Mouse (Mus musculus): Measurements from ENCODE around the gene Rps25. TPM values are rescaled to one million over a fixed set of nuclear protein-coding genes. Genes with fewer than 3 reads are reported as not detected.

The Rps25 gene
- total RNA-seq, 2 experiments from 2014 or later: 701 to 748 TPM

- DNase-seq (ENCODE audit: low spot score in 2 of 2): peak; percentile 94 to 95
These were observed 47.4 kb downstream of the Rps25 start for GRCm38 (mm10) chr9:44454132-44454890.

GRCm38 (mm10) chr9:44454891-44455220, 47.9 kb downstream of the Rps25 start, which contains the start of gene Upk2:
TSS of gene Upk2 (minus strand) at chr9:44454976.
- DNase-seq (ENCODE audit: low spot score in 2 of 2): peak in 1 of 2 experiments; percentile 10

GRCm38 (mm10) chr9:44457035-44457742, 50.2 kb downstream of the Rps25 start:
- DNase-seq (ENCODE audit: low spot score in 2 of 2): peak; percentile 80 to 83

Small RNA genes within 50 kb of the gene (microRNA-seq; reads per million reads assigned to microRNA genes)
- 0.59 to 1.1 reads per million in 2 experiments for gene Mir7085

Other genes with a start within 250 kb of the Rps25 start
- 10 to 100 TPM; 55.1 to 58.4 TPM for gene Cbl, start 173.1 kb upstream of the Rps25 start, total RNA-seq (2021)
- gene Ccdc153, start 166.5 kb upstream of the Rps25 start, total RNA-seq (2021): 1 to 10 TPM; 7.2 to 9.2 TPM
- gene Pdzd3, start 155.7 kb upstream of the Rps25 start, total RNA-seq (2021): 1 to 10 TPM in 1 of 2 experiments, under 1 TPM in 1; 0.98 to 1.0 TPM
- gene Nlrx1, start 138.5 kb upstream of the Rps25 start, total RNA-seq (2021): 10 to 100 TPM; 11.5 to 11.6 TPM
- gene Abcg4, start 118.5 kb upstream of the Rps25 start, total RNA-seq (2021): 10 to 100 TPM; 73.5 to 76.2 TPM
- 10 to 100 TPM; 25.9 to 26.5 TPM for gene Hinfp, start 101.5 kb upstream of the Rps25 start, total RNA-seq (2021)
- 100 to 1,000 TPM; 108 to 115 TPM for gene C2cd2l, start 86.9 kb upstream of the Rps25 start, total RNA-seq (2021)
- 10 to 100 TPM; 16.5 to 18.5 TPM for gene Dpagt1, start 81.1 kb upstream of the Rps25 start, total RNA-seq (2021)
- 10 to 100 TPM; 69.9 to 74.3 TPM for gene H2afx, start 72.4 kb upstream of the Rps25 start, total RNA-seq (2021)
- gene Hmbs, start 62.9 kb upstream of the Rps25 start, total RNA-seq (2021): 10 to 100 TPM; 18.9 to 32.5 TPM
- gene Vps11, start 45.5 kb upstream of the Rps25 start, total RNA-seq (2021): 10 to 100 TPM; 39.6 to 44.2 TPM
- gene Hyou1, start 27.6 kb upstream of the Rps25 start, total RNA-seq (2021): 10 to 100 TPM; 87.6 to 89.7 TPM
- 10 to 100 TPM; 36.4 to 39.0 TPM for gene Slc37a4, start 10.3 kb upstream of the Rps25 start, total RNA-seq (2021)
- gene Trappc4, start 461 bp downstream of the Rps25 start, total RNA-seq (2021): 100 to 1,000 TPM in 1 of 2 experiments, 10 to 100 TPM in 1; 84.2 to 109 TPM
- 10 to 100 TPM; 20.7 to 22.4 TPM for gene Ccdc84, start 11.4 kb downstream of the Rps25 start, total RNA-seq (2021)
- not detected for gene Foxr1, start 34.0 kb downstream of the Rps25 start, total RNA-seq (2021)
- gene Upk2, start 47.8 kb downstream of the Rps25 start, total RNA-seq (2021): not detected
- gene Bcl9l, start 75.7 kb downstream of the Rps25 start, total RNA-seq (2021): 10 to 100 TPM; 91.2 to 97.7 TPM
- not detected for gene Cxcr5, start 154.7 kb downstream of the Rps25 start, total RNA-seq (2021)
- 100 to 1,000 TPM; 112 to 113 TPM for gene Ddx6, start 197.8 kb downstream of the Rps25 start, total RNA-seq (2021)

Measured in layer of hippocampus, postnatal 10 days (tissue).